Mouse (Mus musculus): ENCODE measurements around the gene Pnpla5.
"Not testable (repeated sequence)": the region's sequence is repeated elsewhere in the genome, so short reads cannot be mapped to it uniquely, and the experiment has no call there.

Gene Pnpla5

DNA sequence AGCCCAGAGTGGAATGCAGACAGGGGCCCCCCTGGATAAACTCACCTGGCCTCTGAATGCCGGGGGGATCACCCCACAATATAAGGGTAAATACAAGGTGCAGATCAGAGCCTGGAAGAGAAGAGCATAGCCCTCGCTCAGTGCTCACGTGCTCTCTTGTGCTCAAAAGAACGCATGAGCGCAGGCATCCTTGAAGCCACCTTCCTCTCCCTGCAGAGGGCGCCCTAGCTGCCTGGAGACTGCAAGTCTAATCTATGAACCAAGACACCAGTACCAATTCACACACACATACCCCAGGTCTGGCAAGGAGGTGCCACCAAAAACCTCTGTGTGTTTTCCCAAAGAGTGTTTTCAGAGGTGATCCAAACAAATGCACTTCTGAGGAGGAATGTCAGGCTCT, 2.4 kb downstream of the Pnpla5 start:
- intact Hi-C loops (cut with DNase I) = loop anchor here (5.0 kb wide), 1 partner anchor 512 kb away; no protein-coding TSS in a partner anchor

DNA sequence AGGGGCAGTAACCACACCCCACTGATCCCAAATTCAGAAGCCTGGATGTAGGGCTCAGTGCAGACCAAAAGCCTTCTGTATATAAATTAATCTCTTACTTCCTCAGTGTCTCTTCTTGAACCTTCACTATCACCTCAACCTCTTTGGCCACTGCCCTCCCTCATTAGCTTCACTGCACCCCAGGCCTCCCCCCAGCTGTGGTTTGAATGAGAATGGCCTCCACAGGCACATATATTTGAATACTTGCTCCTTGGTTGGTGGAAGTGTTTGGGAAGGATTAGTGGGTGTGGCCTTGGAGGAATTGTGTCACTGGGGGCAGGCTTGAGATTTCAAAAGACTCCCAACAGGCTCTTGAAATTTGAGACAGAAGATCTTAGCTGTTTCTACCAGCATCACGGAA, 6.5 kb downstream of the Pnpla5 start:
- intact Hi-C loops (cut with DNase I) = no loop called here

DNA sequence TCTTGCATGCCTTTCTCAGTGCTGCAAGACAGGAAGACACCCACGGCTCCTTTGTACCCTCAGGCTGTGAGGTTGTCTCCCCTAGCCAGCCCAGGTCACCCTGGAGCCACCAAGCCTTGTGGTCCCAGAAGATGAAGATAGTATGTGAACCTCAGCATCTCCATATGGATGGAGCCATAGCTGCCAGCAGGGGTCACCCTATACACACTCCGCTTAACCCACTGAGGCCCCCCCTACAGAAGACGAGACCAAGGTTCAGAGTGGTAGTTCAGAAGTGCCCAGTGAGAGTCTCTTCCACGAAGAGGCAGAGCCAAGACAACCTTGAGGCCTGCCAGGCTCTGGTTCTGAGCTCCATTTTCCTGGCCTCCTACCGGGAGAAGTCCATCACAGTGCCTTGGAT, 7.2 kb downstream of the Pnpla5 start:
- intact Hi-C loops (cut with DNase I) = no loop called here

DNA sequence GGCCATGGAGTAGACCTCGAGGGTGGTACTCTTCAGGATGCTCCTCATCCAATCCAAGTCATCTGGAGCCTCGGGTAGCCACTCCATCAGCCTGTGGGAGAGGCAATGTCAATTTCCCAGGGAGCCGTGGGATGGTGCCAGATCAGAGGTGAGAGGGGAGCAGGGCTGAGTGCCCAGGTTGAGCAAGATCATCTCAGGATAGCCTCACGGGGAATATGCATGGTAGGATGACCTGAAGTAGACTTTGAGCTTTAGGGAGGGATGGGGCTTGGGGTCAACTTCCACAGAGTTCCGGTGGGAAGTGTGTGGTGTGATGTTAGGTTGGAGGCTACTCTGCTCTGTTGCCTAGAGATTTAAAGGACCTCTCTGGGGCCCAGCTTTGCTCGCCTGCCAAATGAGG, 9.1 kb downstream of the Pnpla5 start:
- intact Hi-C loops (cut with DNase I) = no loop called here

DNA sequence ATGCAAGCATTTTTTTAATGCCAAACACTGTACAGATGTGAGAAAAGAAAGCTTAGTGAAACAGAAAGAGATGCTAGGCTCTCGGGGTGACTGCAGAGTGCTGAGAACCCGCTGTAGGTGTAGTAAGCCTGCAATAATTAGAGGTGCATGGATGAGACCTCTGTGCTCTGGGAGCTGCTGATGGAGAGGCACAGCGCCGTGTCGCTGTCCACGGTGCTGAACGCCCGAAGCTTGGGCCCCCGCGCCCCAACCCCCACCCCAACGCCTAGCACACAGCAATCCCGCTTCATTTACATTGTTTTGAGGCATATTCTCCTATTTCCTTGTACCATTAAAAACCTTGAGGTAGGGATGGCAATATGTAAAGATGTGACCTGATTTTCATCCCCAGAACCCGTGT, 14.1 kb downstream of the Pnpla5 start:
- intact Hi-C loops (cut with DNase I) = no loop called here

DNA sequence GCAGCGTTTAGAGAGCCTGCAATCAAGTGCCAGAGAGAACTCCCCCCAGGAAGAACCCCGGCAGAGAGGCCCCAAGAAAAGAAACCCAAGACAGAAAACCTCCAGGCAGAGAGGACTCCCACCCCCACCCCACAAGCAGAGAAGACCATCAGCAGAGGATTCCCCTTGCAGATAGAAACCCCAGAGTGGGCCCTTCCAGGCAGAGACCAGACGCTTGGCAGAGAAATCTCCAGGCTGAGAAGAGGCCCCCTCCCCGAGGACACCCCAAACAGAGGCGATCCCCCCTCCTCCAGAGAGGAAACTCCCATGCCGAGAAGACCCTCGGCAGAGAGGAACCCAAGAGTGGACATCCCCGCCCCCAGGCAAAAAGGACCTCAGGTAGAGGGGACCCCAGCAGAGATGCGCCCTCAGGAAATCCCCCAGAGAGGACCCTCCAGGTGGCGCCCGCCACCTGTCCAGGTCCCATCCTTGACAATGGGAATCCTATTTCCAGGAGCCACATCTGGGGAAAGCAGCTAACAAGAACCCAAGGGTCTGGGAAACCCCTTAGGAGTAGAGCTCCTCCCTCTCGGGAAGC, 17.0 kb downstream of the Pnpla5 start:
- intact Hi-C loops (cut with DNase I) = no loop called here

DNA sequence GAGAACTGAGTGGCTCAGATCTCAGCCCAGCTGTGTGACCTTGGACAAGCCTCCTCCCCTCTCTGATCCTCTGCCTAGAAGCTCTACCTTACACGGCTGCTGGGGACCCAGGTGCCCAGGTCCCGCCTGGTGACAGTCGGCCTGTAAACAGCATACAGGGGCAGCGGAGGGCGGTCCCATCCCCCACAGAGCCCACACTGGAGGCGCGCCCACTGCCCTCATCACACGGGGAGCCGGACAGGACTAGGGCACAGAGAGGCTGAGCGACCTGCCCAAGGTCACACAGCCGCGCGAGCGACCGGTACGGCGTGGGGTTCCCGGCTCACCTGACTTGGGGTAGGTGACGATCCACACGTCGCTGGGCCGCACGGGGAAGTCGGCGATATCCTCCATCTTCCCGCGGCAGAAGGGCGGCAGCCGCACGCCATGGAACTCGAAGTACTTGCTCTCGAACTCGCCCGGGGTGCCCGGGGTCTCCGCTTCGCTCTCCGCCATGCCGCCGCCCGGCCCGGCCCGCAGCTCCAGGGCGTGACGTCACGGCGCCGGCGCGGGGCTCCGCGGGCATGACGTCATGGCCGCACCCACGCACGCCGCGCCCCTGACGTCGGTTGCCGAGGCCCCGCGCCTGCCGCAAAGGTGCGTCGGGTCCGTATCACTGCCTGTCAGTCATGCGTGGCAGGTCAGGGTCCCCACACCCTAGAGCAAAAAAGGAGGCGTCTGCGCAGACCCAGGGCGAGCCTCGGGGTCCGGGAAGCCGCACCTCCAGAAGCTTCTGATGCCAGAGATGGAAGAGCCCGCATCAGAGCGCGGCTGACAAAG, 17.7 kb downstream of the Pnpla5 start, which contains the start of gene Sult4a1:
TSS of gene Sult4a1 (minus strand) at position 650 of the 819 bp plus-strand sequence.
- intact Hi-C loops (cut with DNase I) = no loop called here

DNA sequence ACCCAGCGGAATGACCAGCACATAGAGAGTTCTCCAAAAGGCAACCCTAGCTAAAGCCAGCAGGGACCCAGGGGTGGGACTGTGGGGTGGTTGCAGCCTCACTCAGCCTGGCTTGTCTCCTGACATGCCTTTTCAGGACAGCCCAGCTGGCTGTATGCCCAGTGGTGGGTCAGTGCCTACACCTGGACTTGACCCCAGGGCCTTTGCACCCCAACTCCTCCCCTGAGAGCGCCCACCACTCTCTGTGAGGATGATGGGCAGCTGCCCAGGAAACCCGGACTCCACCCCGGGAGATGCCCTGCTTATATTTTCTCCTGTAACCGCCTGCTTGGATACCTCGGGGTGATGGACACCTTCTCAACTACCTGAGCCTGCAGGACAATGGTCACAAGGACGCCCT, 18.3 kb downstream of the Pnpla5 start:
- intact Hi-C loops (cut with DNase I) = no loop called here

DNA sequence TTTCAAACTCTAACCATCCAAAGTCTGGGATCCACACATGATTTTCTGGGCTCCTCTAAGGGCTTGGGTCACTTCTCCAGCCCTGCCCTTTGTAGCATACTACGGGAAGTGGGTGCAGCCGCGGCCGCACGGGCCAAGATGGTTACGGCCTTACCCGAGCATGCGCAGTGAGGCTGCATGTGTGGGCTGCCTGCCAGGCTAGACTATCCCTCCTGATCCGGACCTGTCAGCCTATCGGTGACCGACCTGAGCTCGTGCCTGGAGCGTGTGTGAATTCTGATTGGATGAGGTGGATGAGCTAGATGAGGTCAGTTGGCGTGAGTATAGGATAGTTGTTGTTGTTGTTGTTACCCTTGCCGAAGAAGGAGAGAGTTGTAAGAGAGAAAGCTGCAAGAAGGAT, 25.4 kb downstream of the Pnpla5 start:
- intact Hi-C loops (cut with DNase I) = not testable (repeated sequence)

DNA sequence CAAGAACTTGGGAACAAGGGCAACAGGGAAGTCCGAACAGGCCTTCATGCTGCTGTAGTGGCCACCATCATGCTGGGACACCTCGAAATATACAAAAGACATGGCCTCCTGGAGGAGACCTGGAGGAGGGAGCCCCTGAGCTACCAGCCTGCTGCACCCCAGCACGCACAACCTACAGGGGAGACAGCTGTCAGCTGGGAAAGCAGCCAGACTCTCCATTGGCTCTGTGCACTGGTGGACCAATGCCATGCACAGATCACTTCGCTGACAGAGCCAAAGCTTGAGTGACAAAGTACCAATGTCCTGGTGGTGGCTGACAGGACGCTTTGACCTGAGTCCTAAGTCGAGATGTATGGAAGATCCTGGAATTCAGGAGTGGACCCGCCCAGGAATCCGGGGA, 26.9 kb downstream of the Pnpla5 start:
- intact Hi-C loops (cut with DNase I) = no loop called here

DNA sequence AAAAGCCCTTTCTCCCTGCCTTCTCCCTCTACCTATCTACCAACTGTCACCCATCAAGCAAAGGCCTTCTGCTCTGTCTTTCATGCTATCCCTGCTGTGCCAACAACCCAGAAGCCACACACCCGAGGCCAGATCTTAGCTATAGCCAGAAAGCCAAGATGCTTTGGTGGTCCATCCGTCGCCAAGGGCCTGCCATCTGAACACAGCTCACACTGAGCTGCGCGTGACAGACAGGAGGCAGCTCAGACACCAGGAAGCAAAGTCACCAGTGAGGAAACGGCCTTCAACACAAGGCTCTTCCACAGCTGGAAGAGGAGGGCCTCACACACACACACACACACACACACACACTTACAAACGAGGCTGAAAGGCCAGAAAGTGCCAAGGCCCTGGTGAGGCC, 28.1 kb downstream of the Pnpla5 start:
- intact Hi-C loops (cut with DNase I) = no loop called here

DNA sequence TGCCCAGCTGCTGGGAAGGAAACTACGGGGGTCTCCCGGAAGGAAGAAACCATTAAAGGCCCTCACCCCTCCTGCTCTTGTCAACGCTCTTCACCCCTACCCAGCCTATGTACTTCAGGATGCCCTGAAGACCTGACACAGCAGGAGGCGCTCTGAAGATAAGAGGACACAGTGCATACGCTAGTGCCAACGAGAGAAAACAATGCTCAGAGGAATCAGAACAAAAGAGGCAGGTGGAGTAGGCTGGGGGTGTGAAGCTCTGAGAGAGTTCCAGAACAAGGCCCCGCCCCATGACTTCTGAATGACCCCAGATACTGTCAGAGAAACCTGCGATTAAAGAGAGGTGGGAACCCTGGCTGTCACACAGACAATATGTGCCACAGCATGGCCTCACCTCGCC, 36.2 kb downstream of the Pnpla5 start:
- intact Hi-C loops (cut with DNase I) = no loop called here

DNA sequence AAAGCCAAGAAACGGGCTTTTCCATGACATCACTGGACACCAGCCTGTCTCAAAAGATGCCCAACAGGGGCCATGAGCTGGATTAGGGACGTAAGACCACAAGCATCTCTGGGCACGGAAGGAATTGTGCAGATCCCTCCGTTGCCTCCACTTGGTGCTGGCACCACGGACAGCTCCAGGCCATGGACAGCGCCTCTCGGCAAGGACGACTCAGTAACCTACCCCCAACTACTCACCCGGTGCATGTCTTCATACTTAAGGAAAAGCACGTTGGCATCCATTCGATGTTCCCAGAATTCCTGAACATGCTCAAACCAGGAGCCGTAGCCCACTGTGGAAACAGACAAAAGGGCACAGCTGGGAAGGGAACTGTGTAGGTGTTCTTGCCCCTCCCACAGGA, 36.6 kb downstream of the Pnpla5 start:
- intact Hi-C loops (cut with DNase I) = no loop called here

DNA sequence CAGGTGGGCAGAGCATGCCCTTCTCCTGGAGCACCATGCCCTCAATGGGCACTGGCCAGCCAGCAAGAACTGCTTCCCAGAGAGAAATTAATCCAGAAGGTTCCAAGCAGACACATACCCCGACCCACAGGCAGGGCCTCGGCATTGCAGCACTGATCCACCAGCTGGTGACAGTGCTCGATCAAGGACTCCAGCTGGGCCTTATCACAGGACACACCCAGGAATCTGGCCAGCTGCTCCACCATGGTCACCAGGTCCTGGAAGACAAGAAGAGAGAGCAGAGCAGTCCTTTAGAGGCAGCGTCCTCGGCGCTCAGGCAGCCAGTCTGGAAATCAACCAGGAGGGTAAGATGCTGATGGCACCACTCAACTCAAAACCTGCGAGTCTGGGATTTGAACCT, 42.9 kb downstream of the Pnpla5 start:
- intact Hi-C loops (cut with DNase I) = no loop called here

DNA sequence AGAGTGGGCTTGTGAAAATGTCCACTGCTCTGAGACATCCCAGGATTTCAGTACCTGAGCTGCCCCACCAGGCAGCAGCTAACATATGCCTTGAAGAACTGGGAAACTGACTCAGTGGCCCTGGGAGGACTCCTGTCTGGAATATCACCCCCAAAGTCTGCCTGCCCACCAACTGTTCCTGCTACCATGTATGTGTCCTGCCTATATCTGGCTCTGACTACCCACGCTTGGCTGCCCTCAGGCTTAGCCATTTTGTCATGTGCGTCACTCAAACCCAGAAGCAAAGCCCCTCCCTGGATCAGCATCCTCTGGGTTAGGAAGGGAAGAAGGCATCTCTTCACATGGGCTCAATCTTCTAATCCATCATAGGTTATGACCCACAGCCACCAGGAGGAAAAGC, 43.5 kb downstream of the Pnpla5 start:
- intact Hi-C loops (cut with DNase I) = no loop called here

DNA sequence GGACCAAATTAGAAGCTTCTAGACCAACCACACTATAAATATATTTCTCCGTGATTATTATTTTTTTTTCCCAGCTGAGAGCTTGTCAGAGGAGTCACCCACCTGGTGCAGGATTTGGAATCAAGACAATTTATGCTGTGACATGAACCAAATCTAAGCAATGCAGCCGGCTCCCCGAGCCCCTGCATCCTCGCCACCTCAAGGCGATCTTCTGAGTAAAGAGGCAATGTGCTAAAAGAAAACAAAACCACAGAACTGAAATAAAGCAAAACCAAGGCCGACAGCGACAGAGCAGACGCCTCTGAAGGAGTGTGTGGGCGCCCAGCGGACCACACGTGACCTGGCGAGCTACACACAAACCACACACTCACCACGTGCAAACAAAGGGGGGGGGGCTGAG, 44.3 kb downstream of the Pnpla5 start:
- intact Hi-C loops (cut with DNase I) = no loop called here

DNA sequence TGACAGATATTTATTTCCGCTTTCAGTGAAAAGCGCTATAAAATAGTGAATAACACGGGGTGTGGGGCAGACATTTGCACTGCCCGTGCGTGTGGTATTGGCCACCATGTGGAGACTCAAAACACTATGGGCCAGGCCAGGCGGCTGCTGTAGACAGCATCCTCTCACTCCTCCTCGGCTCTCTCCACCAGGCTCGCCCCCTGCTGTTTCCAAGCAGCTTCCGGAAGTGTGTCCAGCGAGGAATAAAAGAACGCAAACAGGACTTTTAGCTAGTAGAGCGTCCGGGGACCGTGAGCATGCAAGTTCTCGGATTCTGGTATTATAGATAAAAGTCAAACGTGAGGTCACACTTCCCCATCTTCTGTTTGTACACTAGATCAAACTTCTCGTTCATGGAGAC, 45.8 kb downstream of the Pnpla5 start:
- intact Hi-C loops (cut with DNase I) = no loop called here

DNA sequence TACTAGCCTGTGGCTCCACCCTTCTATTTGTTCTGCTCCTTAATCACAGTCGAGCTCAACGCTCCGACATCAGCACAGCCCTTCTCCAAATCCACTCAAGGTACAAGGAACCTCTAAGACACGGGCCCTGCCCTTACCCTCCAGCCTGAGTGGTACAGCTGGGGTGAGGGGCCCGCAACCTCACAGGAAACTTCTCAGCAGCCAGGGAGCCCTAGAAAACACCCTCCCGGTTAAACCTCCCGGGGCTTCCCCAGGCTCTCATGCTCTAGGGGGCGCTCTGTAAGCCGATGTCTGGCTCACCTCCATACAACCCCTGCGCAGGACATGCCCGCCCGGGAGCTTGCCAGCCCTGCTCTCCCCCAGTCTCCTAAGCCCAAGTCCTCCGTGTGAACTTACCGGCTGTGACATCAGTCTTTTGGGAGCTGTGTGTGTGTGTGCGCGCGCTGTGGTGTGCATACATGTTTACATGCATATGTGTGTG, 48.2 kb downstream of the Pnpla5 start:
- intact Hi-C loops (cut with DNase I) = loop anchor here (2.0 kb wide), 1 partner anchor 556 kb away; no protein-coding TSS in a partner anchor

DNA sequence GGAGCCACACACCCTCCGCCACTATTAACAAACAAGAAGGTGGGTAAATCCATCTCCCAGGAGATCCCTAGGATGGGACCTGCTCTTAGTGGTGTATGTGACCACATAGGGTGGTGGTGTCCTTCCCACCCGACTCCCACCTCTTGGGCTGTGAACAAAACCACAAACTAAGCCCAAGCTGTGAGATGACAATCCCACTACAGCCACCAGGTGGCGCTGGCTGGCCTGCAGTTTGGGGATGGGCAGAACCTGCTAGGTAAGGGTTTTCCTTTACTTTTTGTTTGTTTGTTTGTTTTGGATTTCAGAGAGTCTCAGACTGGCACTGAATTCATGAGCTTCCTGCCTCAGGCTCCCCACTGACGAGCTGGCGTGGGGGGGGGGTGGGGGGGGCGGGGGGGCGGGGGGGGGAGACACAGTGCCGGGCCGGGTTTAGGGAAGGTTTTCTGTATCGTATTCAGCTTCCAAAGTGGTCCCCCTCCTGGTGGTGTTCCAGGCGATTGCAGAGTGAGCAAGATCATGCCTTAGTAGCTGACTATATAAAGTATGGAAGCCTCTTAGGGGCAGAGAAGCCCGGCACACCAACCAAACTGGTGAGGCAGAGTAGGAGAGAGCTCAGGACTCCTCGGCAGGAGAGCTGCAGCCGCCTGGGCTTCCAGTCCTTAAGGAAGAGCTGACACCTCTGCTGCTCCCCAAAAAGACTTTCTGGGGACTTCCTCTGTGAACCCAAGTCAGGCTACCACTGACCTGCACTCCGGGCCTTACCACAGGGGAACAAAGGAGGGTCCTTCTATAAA, 48.9 kb downstream of the Pnpla5 start:
- intact Hi-C loops (cut with DNase I) = loop anchor here (2.0 kb wide), 1 partner anchor 557 kb away; no protein-coding TSS in a partner anchor

DNA sequence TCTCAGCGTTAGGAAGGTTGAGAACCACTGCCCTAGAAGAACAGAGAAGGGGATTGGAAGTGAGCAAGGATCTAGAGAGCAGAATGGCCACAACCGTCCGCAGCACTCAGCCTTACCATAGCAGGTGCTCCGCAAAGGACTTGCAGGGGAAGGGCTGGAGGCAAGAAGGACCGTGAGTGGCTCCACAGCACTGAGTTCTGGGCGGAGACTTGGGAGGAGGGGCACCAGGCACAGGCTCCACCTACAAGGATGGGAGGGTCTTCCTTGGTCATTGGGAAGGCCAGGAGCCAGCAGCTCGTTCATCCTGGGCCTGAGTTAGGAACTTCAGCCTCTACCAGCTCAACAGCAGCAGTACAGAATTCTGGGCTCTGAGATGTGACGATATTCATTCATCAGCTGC, 49.9 kb downstream of the Pnpla5 start:
- intact Hi-C loops (cut with DNase I) = no loop called here

DNA sequence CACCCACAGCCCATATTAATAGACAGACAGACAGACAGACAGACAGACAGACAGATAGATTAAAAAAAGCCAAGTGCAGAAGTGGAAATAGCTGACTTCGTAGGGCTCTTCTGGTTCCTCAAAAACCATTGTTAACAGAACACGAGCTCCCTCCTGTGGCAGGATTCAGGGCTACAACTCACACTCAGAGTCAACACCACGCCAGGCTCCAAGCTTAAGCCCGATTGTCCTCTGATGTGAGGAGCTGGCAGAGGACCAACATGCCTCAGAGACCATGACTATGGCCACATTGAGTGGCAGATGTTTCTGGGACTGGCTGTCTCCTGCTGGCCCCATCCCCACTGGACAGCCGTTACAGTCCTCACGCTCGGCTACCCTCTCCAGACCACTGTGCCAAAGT, 50.7 kb downstream of the Pnpla5 start:
- intact Hi-C loops (cut with DNase I) = no loop called here

DNA sequence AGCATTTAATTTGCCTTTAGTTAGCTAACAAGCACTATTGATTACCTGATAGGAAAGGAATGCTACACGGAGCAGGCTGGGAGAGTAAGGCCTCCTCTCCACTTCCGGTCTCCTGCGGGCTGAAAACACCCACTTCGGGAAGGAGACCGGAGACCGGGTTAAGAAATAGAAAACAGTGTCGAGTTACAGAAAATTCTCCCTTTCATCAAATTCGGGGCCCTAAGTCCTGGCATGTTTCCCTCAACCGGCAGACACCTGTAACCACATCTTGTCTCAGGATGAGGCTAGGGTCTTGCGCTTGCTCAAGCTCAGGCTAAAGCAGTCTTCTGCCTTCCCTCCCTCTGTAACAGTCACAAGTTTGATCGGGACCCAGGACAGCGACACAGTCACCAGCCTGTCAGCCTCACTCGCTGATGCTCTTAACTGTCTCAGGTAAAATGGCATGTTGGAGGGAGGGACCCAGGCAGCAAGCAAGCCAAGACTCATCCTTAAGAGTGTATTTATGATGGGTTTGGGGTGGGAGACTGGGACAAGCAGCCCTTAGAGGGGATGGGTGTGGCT, 52.8 kb downstream of the Pnpla5 start:
- intact Hi-C loops (cut with DNase I) = no loop called here
